Comparison of ENCODE assay signal across 19 mouse cellular contexts in genomic region chr6:51680239-51680857, GRCm38 (mm10).
DNase-seq lines count a peak whose midpoint lies in the region; ATAC-seq lines count a peak whose summit lies in the region.
"Had no signal": no experiment of that assay in that cellular context is flagged by ENCODE, and none has a peak within 500 bp of the region (broad histone marks: within the 10 kb centered on the region; RNA-seq: fewer than 3 reads in every experiment).

No protein-coding gene starts in this region.

- H3K9ac ChIP-seq in heart, embryonic 11.5 days (ENCODE audit: low read depth, low read length), result no peak overlapping the region
- H3K9ac ChIP-seq: embryonic facial prominence, embryonic 12.5 days; hindbrain, embryonic 15.5 days; lung, embryonic 15.5 days; midbrain, embryonic 12.5 days; neural tube, embryonic 15.5 days had no signal

- H3K27ac ChIP-seq in heart, embryonic 11.5 days (ENCODE audit: low read depth, low read length), result no peak overlapping the region
- no peak overlapping the region for H3K27ac ChIP-seq in limb, embryonic 10.5 days
- H3K27ac ChIP-seq: embryonic facial prominence, embryonic 12.5 days; hindbrain, embryonic 15.5 days; lung, embryonic 15.5 days; midbrain, embryonic 12.5 days; neural tube, embryonic 15.5 days; stomach, postnatal 0 days had no signal

- no peaks in the 10 kb centered on the region for H3K9me3 ChIP-seq in heart, embryonic 11.5 days (replicated peaks; ENCODE audit: control insufficient read depth, low read length)
- H3K9me3 ChIP-seq in limb, embryonic 10.5 days (replicated peaks), result no peaks in the 10 kb centered on the region
- H3K9me3 ChIP-seq: embryonic facial prominence, embryonic 12.5 days; hindbrain, embryonic 15.5 days; lung, embryonic 15.5 days; midbrain, embryonic 12.5 days; neural tube, embryonic 15.5 days had no signal

- no peak overlapping the region for H3K4me3 ChIP-seq in heart, embryonic 11.5 days (ENCODE audit: low read depth, low read length)
- H3K4me3 ChIP-seq in limb, embryonic 10.5 days, result no peak overlapping the region
- H3K4me3 ChIP-seq: embryonic facial prominence, embryonic 12.5 days; hindbrain, embryonic 15.5 days; lung, embryonic 15.5 days; midbrain, embryonic 12.5 days; neural tube, embryonic 15.5 days had no signal

- no peaks in the 10 kb centered on the region for H3K36me3 ChIP-seq in heart, embryonic 11.5 days (ENCODE audit: control insufficient read depth, insufficient read depth, low read length)
- H3K36me3 ChIP-seq in limb, embryonic 10.5 days, result no peaks in the 10 kb centered on the region
- H3K36me3 ChIP-seq: embryonic facial prominence, embryonic 12.5 days; hindbrain, embryonic 15.5 days; lung, embryonic 15.5 days; midbrain, embryonic 12.5 days; neural tube, embryonic 15.5 days had no signal

- no peak for ATAC-seq in heart, embryonic 11.5 days (replicated peaks; ENCODE audit: insufficient number of reproducible peaks, low FRiP score, low TSS enrichment)

- H3K4me2 ChIP-seq in heart, embryonic 11.5 days, result no peak overlapping the region
- H3K4me2 ChIP-seq: embryonic facial prominence, embryonic 12.5 days; hindbrain, embryonic 15.5 days; lung, embryonic 15.5 days; midbrain, embryonic 12.5 days; neural tube, embryonic 15.5 days had no signal

- peak; percentile 17 for DNase-seq in heart, postnatal 4 days
- DNase-seq in embryo, embryonic 10.5 days (ENCODE audit: low spot score), result peak; percentile 47
- DNase-seq in kidney, adult 8-10 months, result peak; percentile 61 to 68
- peak; percentile 45 for DNase-seq in lung, postnatal 10 days
- no peak for DNase-seq in cerebellum, postnatal 10 days
- no peak for DNase-seq in limb, embryonic 10.5 days (ENCODE audit: low spot score)
- no peak for DNase-seq in cerebellum, adult 11 months
- DNase-seq: adrenal gland, postnatal 25 days; cerebellum, postnatal 14 days; gastrocnemius, postnatal 36 days; right cerebral cortex, adult 18-20 months; thymus, postnatal 25 days had no signal

- WGBS in heart, embryonic 11.5 days (ENCODE audit: insufficient replicate concordance), result 62% methylated on average over 10 of the region's 10 CpGs
- WGBS in limb, embryonic 10.5 days, result 16% methylated on average over 10 of the region's 10 CpGs

- no peaks in the 10 kb centered on the region for H3K27me3 ChIP-seq in heart, embryonic 11.5 days (ENCODE audit: control insufficient read depth, insufficient read depth, low read length)
- peaks cover 7% of the 10 kb centered on the region; the same call in 1 of the 2 replicates for H3K27me3 ChIP-seq in limb, embryonic 10.5 days (ENCODE audit: low read depth, poor library complexity, severe bottlenecking)
- H3K27me3 ChIP-seq: embryonic facial prominence, embryonic 12.5 days; hindbrain, embryonic 15.5 days; midbrain, embryonic 12.5 days; neural tube, embryonic 15.5 days had no signal

- no peaks in the 10 kb centered on the region for H3K4me1 ChIP-seq in heart, embryonic 11.5 days (ENCODE audit: control insufficient read depth, insufficient read depth, low read length)
- peaks cover 35% of the 10 kb centered on the region for H3K4me1 ChIP-seq in limb, embryonic 10.5 days
- H3K4me1 ChIP-seq: lung, embryonic 15.5 days had no signal

Comparison
In these comparisons a context has a peak if more than half of its experiments do, and no peak if none do; other contexts are left out.
1. DNase-seq: peak in heart, postnatal 4 days (single experiment), embryo, embryonic 10.5 days (single experiment), kidney, adult 8-10 months (2 of 2) and lung, postnatal 10 days (single experiment); none in cerebellum, postnatal 10 days (0 of 2), limb, embryonic 10.5 days (single experiment) and cerebellum, adult 11 months (single experiment).